In genomic region chr11:35444489-35445100, GRCm38 (mm10) we compare ENCODE assay signal across 22 mouse cellular contexts.
DNase-seq lines count a peak whose midpoint lies in the region; ATAC-seq and TF ChIP-seq lines count a peak whose summit lies in the region.
"Had no signal": no experiment of that assay in that cellular context is flagged by ENCODE, and none has a peak within 500 bp of the region (broad histone marks: within the 10 kb centered on the region; RNA-seq: fewer than 3 reads in every experiment).

No protein-coding gene starts in this region.

- WGBS in midbrain, embryonic 10.5 days, result 66% methylated on average over 6 of the region's 6 CpGs
- 30% methylated on average over 6 of the region's 6 CpGs for WGBS in midbrain, embryonic 14.5 days
- WGBS in stomach, postnatal 0 days, result 68% methylated on average over 6 of the region's 6 CpGs
- WGBS in kidney, embryonic 14.5 days, result 73% methylated on average over 6 of the region's 6 CpGs

- H3K4me1 ChIP-seq in midbrain, embryonic 10.5 days, result peaks cover 26% of the 10 kb centered on the region
- no peaks in the 10 kb centered on the region for H3K4me1 ChIP-seq in midbrain, embryonic 14.5 days (ENCODE audit: control insufficient read depth, insufficient read depth, low read length)
- H3K4me1 ChIP-seq in stomach, postnatal 0 days (replicated peaks; ENCODE audit: control insufficient read depth, insufficient read depth), result no peaks in the 10 kb centered on the region
- H3K4me1 ChIP-seq in kidney, embryonic 14.5 days (ENCODE audit: control insufficient read depth, insufficient read depth, low read length), result 0 out of 2 replicates have a peak, but pooled peaks cover 4% of the 10 kb centered on the region

- peaks cover 100% of the 10 kb centered on the region for H3K27me3 ChIP-seq in midbrain, embryonic 10.5 days (ENCODE audit: low read depth, poor library complexity, severe bottlenecking)
- peaks cover 41% of the 10 kb centered on the region for H3K27me3 ChIP-seq in midbrain, embryonic 14.5 days (ENCODE audit: control insufficient read depth, insufficient read depth, low read length)
- no peaks in the 10 kb centered on the region for H3K27me3 ChIP-seq in stomach, postnatal 0 days (ENCODE audit: control insufficient read depth, insufficient read depth, low read length)
- H3K27me3 ChIP-seq in kidney, embryonic 14.5 days (ENCODE audit: control insufficient read depth, insufficient read depth, low read length), result no peaks in the 10 kb centered on the region
- H3K27me3 ChIP-seq: embryonic facial prominence, embryonic 13.5 days had no signal

- peak; percentile 30 for DNase-seq in midbrain, embryonic 10.5 days (ENCODE audit: low spot score)
- DNase-seq in midbrain, embryonic 14.5 days, result no peak
- DNase-seq in ZHBTc4 (ENCODE audit: low read depth, low spot score), result peak; percentile 65
- DNase-seq in gonadal fat pad, adult 2 months (ENCODE audit: low read depth), result peak; percentile 49
- peak; percentile 20 for DNase-seq in stomach, postnatal 0 days (ENCODE audit: low spot score)
- DNase-seq in yolk sac, embryonic 10.5 days (ENCODE audit: low spot score), result no peak
- DNase-seq: B cell, adult 2 months; cerebellum, adult 11 months; cerebellum, adult 9-11 months; forebrain, postnatal 0 days; kidney, adult 11 months; left cerebral cortex, postnatal 4 days; liver, postnatal 0 days; thymus, postnatal 36 days had no signal

- TF ChIP-seq CTCF in stomach, postnatal 0 days (IDR thresholded peaks at IDR 0.05; ENCODE audit: low read depth), result no peak

- ATAC-seq in midbrain, embryonic 14.5 days (ENCODE audit: low FRiP score, low TSS enrichment), result no peak
- peak; percentile 76 for ATAC-seq in stomach, postnatal 0 days (ENCODE audit: low FRiP score, low TSS enrichment)
- no peak for ATAC-seq in kidney, embryonic 14.5 days (ENCODE audit: low FRiP score, low TSS enrichment)
- ATAC-seq: forebrain, postnatal 0 days; liver, postnatal 0 days; lung, postnatal 0 days had no signal

- H3K4me3 ChIP-seq in midbrain, embryonic 10.5 days, result no peak overlapping the region
- no peak overlapping the region for H3K4me3 ChIP-seq in midbrain, embryonic 14.5 days (replicated peaks; ENCODE audit: low read depth, low read length)
- H3K4me3 ChIP-seq in stomach, postnatal 0 days (ENCODE audit: low read depth, low read length), result no peak overlapping the region
- no peak overlapping the region for H3K4me3 ChIP-seq in kidney, embryonic 14.5 days (ENCODE audit: low read length)
- H3K4me3 ChIP-seq: embryonic facial prominence, embryonic 13.5 days; forebrain, embryonic 10.5 days had no signal

- no peaks in the 10 kb centered on the region for H3K9me3 ChIP-seq in midbrain, embryonic 10.5 days (replicated peaks)
- no peaks in the 10 kb centered on the region for H3K9me3 ChIP-seq in midbrain, embryonic 14.5 days (ENCODE audit: control insufficient read depth, low read length)
- no peaks in the 10 kb centered on the region for H3K9me3 ChIP-seq in stomach, postnatal 0 days (ENCODE audit: control insufficient read depth, low read length)
- no peaks in the 10 kb centered on the region for H3K9me3 ChIP-seq in kidney, embryonic 14.5 days (ENCODE audit: control insufficient read depth, low read length)
- H3K9me3 ChIP-seq: embryonic facial prominence, embryonic 13.5 days; forebrain, embryonic 10.5 days had no signal

- no peaks in the 10 kb centered on the region for H3K36me3 ChIP-seq in midbrain, embryonic 10.5 days
- no peaks in the 10 kb centered on the region for H3K36me3 ChIP-seq in midbrain, embryonic 14.5 days (ENCODE audit: control insufficient read depth, insufficient read depth, low read length)
- H3K36me3 ChIP-seq in stomach, postnatal 0 days (ENCODE audit: control insufficient read depth, insufficient read depth, low read length), result no peaks in the 10 kb centered on the region
- H3K36me3 ChIP-seq in kidney, embryonic 14.5 days (ENCODE audit: control insufficient read depth, insufficient read depth, low read length), result no peaks in the 10 kb centered on the region
- H3K36me3 ChIP-seq: embryonic facial prominence, embryonic 13.5 days; forebrain, embryonic 10.5 days had no signal

- no peak overlapping the region for H3K27ac ChIP-seq in midbrain, embryonic 10.5 days (replicated peaks)
- no peak overlapping the region for H3K27ac ChIP-seq in midbrain, embryonic 14.5 days (replicated peaks; ENCODE audit: low read depth, low read length)
- peak overlapping the region; percentile 78 for H3K27ac ChIP-seq in stomach, postnatal 0 days (replicated peaks)
- H3K27ac ChIP-seq in kidney, embryonic 14.5 days (ENCODE audit: low read depth, low read length), result no peak overlapping the region
- H3K27ac ChIP-seq: embryonic facial prominence, embryonic 13.5 days; forebrain, embryonic 10.5 days; kidney, postnatal 0 days; macrophage had no signal

- H3K9ac ChIP-seq in midbrain, embryonic 14.5 days (replicated peaks; ENCODE audit: low read length), result no peak overlapping the region
- no peak overlapping the region for H3K9ac ChIP-seq in stomach, postnatal 0 days (ENCODE audit: low read length)
- no peak overlapping the region for H3K9ac ChIP-seq in kidney, embryonic 14.5 days (ENCODE audit: low read depth, low read length)
- H3K9ac ChIP-seq: embryonic facial prominence, embryonic 13.5 days; forebrain, postnatal 0 days; liver, postnatal 0 days had no signal

- no peak overlapping the region for H3K4me2 ChIP-seq in midbrain, embryonic 14.5 days (ENCODE audit: low read length)
- H3K4me2 ChIP-seq in stomach, postnatal 0 days (replicated peaks; ENCODE audit: low read depth), result no peak overlapping the region
- H3K4me2 ChIP-seq in kidney, embryonic 14.5 days (replicated peaks; ENCODE audit: low read depth, low read length), result no peak overlapping the region
- H3K4me2 ChIP-seq: embryonic facial prominence, embryonic 13.5 days; heart, embryonic 11.5 days; liver, embryonic 11.5 days had no signal

- TF ChIP-seq EP300 in stomach, postnatal 0 days (optimal IDR thresholded peaks at IDR 0.05), result no peak

Comparison
In these comparisons a context has a peak if more than half of its experiments do, and no peak if none do; other contexts are left out.
1. DNase-seq: peak in midbrain, embryonic 10.5 days (single experiment), ZHBTc4 (single experiment), gonadal fat pad, adult 2 months (single experiment) and stomach, postnatal 0 days (single experiment); none in midbrain, embryonic 14.5 days (single experiment) and yolk sac, embryonic 10.5 days (single experiment).